Mouse (Mus musculus): Measurements from ENCODE around the gene Ubn1. TPM values are rescaled to one million over a fixed set of nuclear protein-coding genes. Genes with fewer than 3 reads are reported as not detected.

Ubn1 gene
- polyA plus RNA-seq (2015; fragmentation: Nextera tagmentation; extraction: Ambion mirVana), result 11.7 and 13.3 TPM in 2 replicates

- under 1% methylated on average over 56 of the region's 56 CpGs for WGBS
- peaks cover 19% of the 10 kb centered on the region for H3K4me1 ChIP-seq (ENCODE audit: control insufficient read depth, insufficient read depth, low read length)
- peak within 1 kb of the TSS; percentile 97 for H3K4me2 ChIP-seq (ENCODE audit: low read depth, low read length)
- H3K36me3 ChIP-seq (ENCODE audit: control insufficient read depth, insufficient read depth, low read length), result 0 out of 2 replicates have a peak, but pooled peaks cover 3% of the 10 kb centered on the region
- H3K9ac ChIP-seq (ENCODE audit: low read length), result peak within 1 kb of the TSS; percentile 97
- peak; percentile 99 for ATAC-seq (ENCODE audit: insufficient read depth, low FRiP score)
- no peaks in the 10 kb centered on the region for H3K27me3 ChIP-seq (ENCODE audit: control insufficient read depth, insufficient read depth, low read length)
- peak within 1 kb of the TSS; percentile 98 for H3K4me3 ChIP-seq (replicated peaks; ENCODE audit: low read length)
- H3K27ac ChIP-seq (ENCODE audit: low read length), result peak within 1 kb of the TSS; percentile 98
- H3K9me3 ChIP-seq (replicated peaks; ENCODE audit: control insufficient read depth, low read length), result no peaks in the 10 kb centered on the region
Measured at GRCm38 (mm10) chr16:5049774-5050234, at the start of gene Ubn1, which contains the start of gene Glyr1. Ubn1 (plus strand) TSS chr16:5050057. Glyr1 (minus strand) TSS chr16:5049863.

GRCm38 (mm10) chr16:5000611-5001010 lies 49.2 kb upstream of the Ubn1 start:
- WGBS, result 68% methylated on average over 3 of the region's 3 CpGs
- ATAC-seq (ENCODE audit: insufficient read depth, low FRiP score), result no peak

GRCm38 (mm10) chr16:5007067-5007466 lies 42.8 kb upstream of the Ubn1 start, which contains the start of gene Smim22:
Smim22 (plus strand) TSS chr16:5007288.
- Histone ChIP-seq H3K4me1 (ENCODE audit: control insufficient read depth, insufficient read depth, low read length) (peaks cover 1% of the 10 kb centered on the region; the same call in 1 of the 2 replicates), H3K9me3 (replicated peaks; ENCODE audit: control insufficient read depth, low read length) (no peaks in the 10 kb centered on the region), H3K27ac (ENCODE audit: low read length) (peak within 1 kb of the TSS; percentile 42; the same call in 1 of the 2 replicates), H3K4me2 (ENCODE audit: low read depth, low read length) (peak within 1 kb of the TSS; percentile 50), H3K9ac (ENCODE audit: low read length) (peak within 1 kb of the TSS; percentile 64), H3K36me3 (ENCODE audit: control insufficient read depth, insufficient read depth, low read length) (no peaks in the 10 kb centered on the region), H3K27me3 (ENCODE audit: control insufficient read depth, insufficient read depth, low read length) (no peaks in the 10 kb centered on the region), H3K4me3 (replicated peaks; ENCODE audit: low read length) (peak within 1 kb of the TSS; percentile 38)
- 29% methylated on average over 5 of the region's 5 CpGs for whole genome bisulfite sequencing
- ATAC-seq (ENCODE audit: insufficient read depth, low FRiP score), result peak; percentile 85

More at GRCm38 (mm10) chr16:5000611-5001010, 49.2 kb upstream of the Ubn1 start:
- Histone ChIP-seq H3K9ac (ENCODE audit: low read length) (no peak overlapping the region), H3K4me2 (ENCODE audit: low read depth, low read length) (no peak overlapping the region), H3K36me3 (ENCODE audit: control insufficient read depth, insufficient read depth, low read length) (no peaks in the 10 kb centered on the region), H3K4me1 (ENCODE audit: control insufficient read depth, insufficient read depth, low read length) (no peaks in the 10 kb centered on the region), H3K27me3 (ENCODE audit: control insufficient read depth, insufficient read depth, low read length) (no peaks in the 10 kb centered on the region), H3K27ac (ENCODE audit: low read length) (no peak overlapping the region), H3K4me3 (replicated peaks; ENCODE audit: low read length) (no peak overlapping the region), H3K9me3 (replicated peaks; ENCODE audit: control insufficient read depth, low read length) (no peaks in the 10 kb centered on the region)

- no peaks in the 10 kb centered on the region for H3K9me3 ChIP-seq (replicated peaks; ENCODE audit: control insufficient read depth, low read length)
- peak overlapping the region; percentile 38 for H3K4me3 ChIP-seq (replicated peaks; ENCODE audit: low read length)
- peak overlapping the region; percentile 64 for H3K9ac ChIP-seq (ENCODE audit: low read length)
- H3K4me2 ChIP-seq (ENCODE audit: low read depth, low read length), result peak overlapping the region; percentile 50
- peak overlapping the region; percentile 42; the same call in 1 of the 2 replicates for H3K27ac ChIP-seq (ENCODE audit: low read length)
- peak; percentile 30 for ATAC-seq (ENCODE audit: insufficient read depth, low FRiP score)
- peaks cover 5% of the 10 kb centered on the region for H3K4me1 ChIP-seq (ENCODE audit: control insufficient read depth, insufficient read depth, low read length)
- H3K27me3 ChIP-seq (ENCODE audit: control insufficient read depth, insufficient read depth, low read length), result no peaks in the 10 kb centered on the region
- no peaks in the 10 kb centered on the region for H3K36me3 ChIP-seq (ENCODE audit: control insufficient read depth, insufficient read depth, low read length)
- WGBS, result 36% methylated on average over 6 of the region's 6 CpGs
Measured at GRCm38 (mm10) chr16:5007492-5007891, 42.4 kb upstream of the Ubn1 start.

GRCm38 (mm10) chr16:5008076-5008475 lies 41.8 kb upstream of the Ubn1 start:
- Histone ChIP-seq H3K4me3 (replicated peaks; ENCODE audit: low read length) (peak overlapping the region; percentile 38), H3K9me3 (replicated peaks; ENCODE audit: control insufficient read depth, low read length) (no peaks in the 10 kb centered on the region), H3K4me1 (ENCODE audit: control insufficient read depth, insufficient read depth, low read length) (peaks cover 11% of the 10 kb centered on the region), H3K36me3 (ENCODE audit: control insufficient read depth, insufficient read depth, low read length) (no peaks in the 10 kb centered on the region), H3K9ac (ENCODE audit: low read length) (peak overlapping the region; percentile 64), H3K27me3 (ENCODE audit: control insufficient read depth, insufficient read depth, low read length) (no peaks in the 10 kb centered on the region), H3K4me2 (ENCODE audit: low read depth, low read length) (peak overlapping the region; percentile 50), H3K27ac (ENCODE audit: low read length) (peak overlapping the region; percentile 42; the same call in 1 of the 2 replicates)
- WGBS, result 77% methylated on average over 12 of the region's 12 CpGs
- ATAC-seq (ENCODE audit: insufficient read depth, low FRiP score), result no peak

GRCm38 (mm10) chr16:5010371-5010935 lies 39.4 kb upstream of the Ubn1 start:
- Histone ChIP-seq H3K9ac (ENCODE audit: low read length) (no peak overlapping the region), H3K4me1 (ENCODE audit: control insufficient read depth, insufficient read depth, low read length) (peaks cover 11% of the 10 kb centered on the region), H3K4me3 (replicated peaks; ENCODE audit: low read length) (no peak overlapping the region), H3K27me3 (ENCODE audit: control insufficient read depth, insufficient read depth, low read length) (no peaks in the 10 kb centered on the region), H3K36me3 (ENCODE audit: control insufficient read depth, insufficient read depth, low read length) (peaks cover 5% of the 10 kb centered on the region), H3K27ac (ENCODE audit: low read length) (no peak overlapping the region), H3K9me3 (replicated peaks; ENCODE audit: control insufficient read depth, low read length) (no peaks in the 10 kb centered on the region), H3K4me2 (ENCODE audit: low read depth, low read length) (no peak overlapping the region)
- 86% methylated on average over 10 of the region's 10 CpGs for WGBS
- no peak for ATAC-seq (ENCODE audit: insufficient read depth, low FRiP score)

- no peaks in the 10 kb centered on the region for H3K27me3 ChIP-seq (ENCODE audit: control insufficient read depth, insufficient read depth, low read length)
- WGBS, result 87% methylated on average over 7 of the region's 7 CpGs
- no peak overlapping the region for H3K4me2 ChIP-seq (ENCODE audit: low read depth, low read length)
- H3K36me3 ChIP-seq (ENCODE audit: control insufficient read depth, insufficient read depth, low read length), result peaks cover 12% of the 10 kb centered on the region
- no peak overlapping the region for H3K9ac ChIP-seq (ENCODE audit: low read length)
- H3K9me3 ChIP-seq (replicated peaks; ENCODE audit: control insufficient read depth, low read length), result no peaks in the 10 kb centered on the region
- peaks cover 11% of the 10 kb centered on the region for H3K4me1 ChIP-seq (ENCODE audit: control insufficient read depth, insufficient read depth, low read length)
- no peak overlapping the region for H3K4me3 ChIP-seq (replicated peaks; ENCODE audit: low read length)
- no peak for ATAC-seq (ENCODE audit: insufficient read depth, low FRiP score)
- no peak overlapping the region for H3K27ac ChIP-seq (ENCODE audit: low read length)
Measured at GRCm38 (mm10) chr16:5011285-5011684, 38.6 kb upstream of the Ubn1 start.

GRCm38 (mm10) chr16:5012036-5013005 lies 37.5 kb upstream of the Ubn1 start:
- WGBS, result 46% methylated on average over 13 of the region's 13 CpGs
- H3K4me2 ChIP-seq (ENCODE audit: low read depth, low read length), result peak overlapping the region; percentile 86
- H3K4me1 ChIP-seq (ENCODE audit: control insufficient read depth, insufficient read depth, low read length), result peaks cover 11% of the 10 kb centered on the region
- H3K27ac ChIP-seq (ENCODE audit: low read length), result no peak overlapping the region; the same call in 1 of the 2 replicates
- H3K36me3 ChIP-seq (ENCODE audit: control insufficient read depth, insufficient read depth, low read length), result peaks cover 16% of the 10 kb centered on the region
- H3K9me3 ChIP-seq (replicated peaks; ENCODE audit: control insufficient read depth, low read length), result no peaks in the 10 kb centered on the region
- no peak for ATAC-seq (ENCODE audit: insufficient read depth, low FRiP score)
- peak overlapping the region; percentile 73 for H3K4me3 ChIP-seq (replicated peaks; ENCODE audit: low read length)
- no peaks in the 10 kb centered on the region for H3K27me3 ChIP-seq (ENCODE audit: control insufficient read depth, insufficient read depth, low read length)
- H3K9ac ChIP-seq (ENCODE audit: low read length), result peak overlapping the region; percentile 79
